Mouse (Mus musculus) heart, postnatal 0 days (tissue): ENCODE data around the gene Zfp362.

Experiments used
- CTCF ChIP-seq: IDR thresholded peaks from 2 replicates; pipeline ENCODE4 v1.5.1; 2016; ENCODE audit warnings: antibody characterized with exemption, control low read depth, low read depth
- EP300 ChIP-seq: IDR thresholded peaks from 2 replicates; pipeline ENCODE4 v1.6.1; 2016; ENCODE audit warnings: antibody characterized with exemption, low read depth

- no peak for TF ChIP-seq EP300
- no peak for TF ChIP-seq CTCF
Observed at GRCm38 (mm10) chr4:128782037-128782436, 23.8 kb downstream of the Zfp362 start.
